Mouse (Mus musculus) forebrain, embryonic 13.5 days (tissue): ENCODE measurements at regions not wholly inside any gene's neighbourhood (a gene's known extent, or its start where the extent isn't known, plus 50 kb on each side); places are given as distances from the start of the nearest gene placed in this dataset.

ENCODE experiments used
- ATAC-seq: fragments of 200-750 bp; cut with Nextera tagmentation; 2 replicates; pipeline ENCODE4 v1.8.0; 2017
- H3K27ac ChIP-seq: fragments of 300-500 bp; sonication (generic); 2 replicates; pipeline ENCODE4 v1.5.1; 2015; ENCODE audit warnings: inconsistent platforms, mild to moderate bottlenecking, moderate library complexity
- H3K27me3 ChIP-seq: fragments of 300-500 bp; sonication (generic); 2 replicates; pipeline ENCODE4 v1.6.1; 2015; ENCODE audit warnings: mild to moderate bottlenecking, inconsistent platforms
- H3K36me3 ChIP-seq: fragments of 300-500 bp; sonication (generic); 2 replicates; pipeline ENCODE4 v1.6.1; 2015; ENCODE audit warnings: mild to moderate bottlenecking, inconsistent platforms; ENCODE audit not compliant: poor library complexity, severe bottlenecking
- H3K4me1 ChIP-seq: fragments of 300-500 bp; sonication (generic); 2 replicates; pipeline ENCODE4 v1.6.1; 2015; ENCODE audit warnings: inconsistent platforms
- H3K4me2 ChIP-seq: fragments of 300-500 bp; sonication (generic); 2 replicates; pipeline ENCODE4 v1.6.1; 2015; ENCODE audit warnings: inconsistent platforms, mild to moderate bottlenecking, moderate library complexity
- H3K4me3 ChIP-seq: fragments of 300-500 bp; sonication (generic); 2 replicates; pipeline ENCODE4 v1.5.1; 2015; ENCODE audit warnings: mild to moderate bottlenecking, inconsistent platforms
- H3K9ac ChIP-seq: fragments of 300-500 bp; sonication (generic); 2 replicates; pipeline ENCODE4 v1.6.1; 2015; ENCODE audit warnings: mild to moderate bottlenecking, inconsistent platforms
- H3K9me3 ChIP-seq: fragments of 300-500 bp; sonication (generic); replicated peaks from 2 replicates; pipeline ENCODE4 v1.6.1; 2016; ENCODE audit warnings: inconsistent platforms
- WGBS: fragments of 180-500 bp; shearing (Covaris S2); methylation state at CpG from one replicate; pipeline ENCODE4 v1.1.7; 2015; 5-methylcytosine and 5-hydroxymethylcytosine counted together

- H3K27ac ChIP-seq, result no peak overlapping the region
- ATAC-seq, result no peak
- H3K4me1 ChIP-seq, result no peaks in the 10 kb centered on the region
- no peaks in the 10 kb centered on the region for H3K9me3 ChIP-seq
- no peak overlapping the region for H3K9ac ChIP-seq
- no peaks in the 10 kb centered on the region for H3K36me3 ChIP-seq
- no peak overlapping the region for H3K4me2 ChIP-seq
- H3K27me3 ChIP-seq, result no peaks in the 10 kb centered on the region
- 39% methylated on average over 5 of the region's 5 CpGs for WGBS
- no peak overlapping the region for H3K4me3 ChIP-seq
Measured at GRCm38 (mm10) chr5:7428291-7428690, 83.7 kb upstream of the Zfp804b start.

DNA sequence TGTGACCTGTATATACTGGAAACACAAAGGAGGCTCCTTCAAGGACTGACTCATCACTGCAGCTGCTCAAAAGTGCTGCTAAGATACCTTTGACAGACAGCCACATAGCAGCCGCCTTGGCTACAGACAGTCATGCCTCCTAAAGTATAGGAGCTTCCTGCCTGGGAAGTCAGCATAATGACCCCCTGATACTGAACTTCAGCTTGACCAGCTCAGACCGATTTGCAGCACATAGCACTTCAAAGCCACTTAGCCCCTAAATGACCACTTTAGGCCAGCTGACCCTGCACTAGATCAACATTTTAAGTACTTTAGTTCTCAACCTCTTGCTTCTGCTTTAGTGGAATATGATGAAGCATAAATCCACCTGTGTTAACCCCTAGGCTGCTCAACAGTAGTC is 91.9 kb upstream of the Zfp804b start:
- Histone ChIP-seq H3K36me3 (no peaks in the 10 kb centered on the region), H3K9me3 (no peaks in the 10 kb centered on the region), H3K4me2 (no peak overlapping the region), H3K27ac (no peak overlapping the region), H3K27me3 (no peaks in the 10 kb centered on the region), H3K4me1 (no peaks in the 10 kb centered on the region), H3K9ac (no peak overlapping the region), H3K4me3 (no peak overlapping the region)
- 76% methylated on average over 2 of the region's 2 CpGs for WGBS
- no peak for ATAC-seq

- no peak overlapping the region for H3K27ac ChIP-seq
- H3K4me2 ChIP-seq, result no peak overlapping the region
- H3K4me1 ChIP-seq, result no peaks in the 10 kb centered on the region
- H3K4me3 ChIP-seq, result no peak overlapping the region
- H3K9me3 ChIP-seq, result no peaks in the 10 kb centered on the region
- no peak for ATAC-seq
- H3K27me3 ChIP-seq, result no peaks in the 10 kb centered on the region
- H3K9ac ChIP-seq, result no peak overlapping the region
- no peaks in the 10 kb centered on the region for H3K36me3 ChIP-seq
- WGBS, result 65% methylated on average over 2 of the region's 2 CpGs
Measured at GRCm38 (mm10) chr5:7448001-7448400, 103.4 kb upstream of the Zfp804b start.

- Histone ChIP-seq H3K9me3 (no peaks in the 10 kb centered on the region), H3K4me2 (no peak overlapping the region), H3K27me3 (no peaks in the 10 kb centered on the region), H3K27ac (no peak overlapping the region), H3K9ac (no peak overlapping the region), H3K4me3 (no peak overlapping the region), H3K4me1 (no peaks in the 10 kb centered on the region), H3K36me3 (no peaks in the 10 kb centered on the region)
- ATAC-seq, result no peak
- 98% methylated on average over 1 of the region's 1 CpGs for WGBS
Measured at GRCm38 (mm10) chr5:7454896-7455295, 110.3 kb upstream of the Zfp804b start.

DNA sequence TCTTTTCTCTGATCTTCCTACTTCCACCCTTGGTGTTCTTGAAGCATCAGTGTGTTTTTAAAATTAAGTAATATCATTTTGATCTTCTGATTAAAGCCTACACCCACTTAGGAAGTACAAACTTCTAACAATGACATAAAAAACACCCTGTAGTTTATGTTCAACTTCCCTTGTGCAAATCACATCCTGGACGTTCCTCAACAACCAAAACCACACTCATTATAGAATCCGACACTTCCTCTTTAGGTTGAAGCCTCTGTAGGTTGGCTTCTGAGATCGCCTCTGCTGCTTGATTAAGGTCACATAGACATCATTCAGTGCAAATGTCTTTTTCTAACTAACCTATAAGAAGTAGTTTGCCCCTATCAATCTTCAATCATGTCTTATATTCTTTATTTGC is 112.5 kb upstream of the Zfp804b start:
- no peaks in the 10 kb centered on the region for H3K4me1 ChIP-seq
- no peak overlapping the region for H3K4me3 ChIP-seq
- no peak overlapping the region for H3K4me2 ChIP-seq
- no peak overlapping the region for H3K27ac ChIP-seq
- ATAC-seq, result no peak
- H3K36me3 ChIP-seq, result no peaks in the 10 kb centered on the region
- H3K9ac ChIP-seq, result no peak overlapping the region
- H3K9me3 ChIP-seq, result no peaks in the 10 kb centered on the region
- WGBS, result 89% methylated on average over 3 of the region's 3 CpGs
- no peaks in the 10 kb centered on the region for H3K27me3 ChIP-seq

DNA sequence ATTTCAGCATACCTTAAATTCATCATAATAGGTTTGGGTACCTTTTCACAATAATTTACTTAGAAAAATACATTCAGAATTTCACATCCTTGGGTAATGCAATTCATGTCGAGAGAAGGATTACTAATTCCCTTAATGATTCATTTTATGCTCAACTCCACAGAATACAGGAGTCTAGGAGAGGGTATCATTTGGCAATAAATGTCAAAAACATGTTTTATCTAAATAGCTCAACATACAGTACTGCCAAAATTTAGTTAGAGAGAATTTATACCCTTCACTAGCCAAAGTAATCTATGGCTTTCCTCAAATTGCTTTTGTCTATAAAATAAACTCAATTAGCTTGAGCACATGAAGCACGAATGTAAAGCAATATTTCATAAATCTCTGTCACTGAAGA is 144.6 kb upstream of the Zfp804b start:
- Histone ChIP-seq H3K9me3 (no peaks in the 10 kb centered on the region), H3K9ac (no peak overlapping the region), H3K4me2 (no peak overlapping the region), H3K27ac (no peak overlapping the region), H3K36me3 (no peaks in the 10 kb centered on the region), H3K4me1 (no peaks in the 10 kb centered on the region), H3K27me3 (no peaks in the 10 kb centered on the region), H3K4me3 (no peak overlapping the region)
- ATAC-seq, result no peak
- 80% methylated on average over 2 of the region's 2 CpGs for WGBS

DNA sequence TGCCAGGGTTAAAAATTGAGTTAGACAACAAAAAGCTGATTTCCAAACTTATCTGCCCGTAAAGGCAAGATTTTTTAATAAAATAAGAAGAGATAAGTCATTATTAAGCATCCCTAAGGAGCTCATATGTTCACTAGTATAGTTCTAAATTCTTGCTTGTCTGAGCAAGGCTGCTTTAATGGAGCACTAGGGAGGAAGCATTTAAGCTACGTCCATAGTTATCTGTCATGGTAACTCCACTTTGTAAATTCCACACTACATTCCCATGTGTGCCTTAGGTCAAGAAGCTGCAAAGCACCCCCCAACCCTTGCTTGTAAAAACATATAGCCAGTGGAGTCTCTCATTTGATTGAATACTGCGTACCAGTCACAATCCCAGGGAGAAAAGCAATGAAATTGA is 145.0 kb upstream of the Zfp804b start:
- H3K4me1 ChIP-seq, result no peaks in the 10 kb centered on the region
- no peaks in the 10 kb centered on the region for H3K27me3 ChIP-seq
- H3K27ac ChIP-seq, result no peak overlapping the region
- ATAC-seq, result no peak
- no peak overlapping the region for H3K4me2 ChIP-seq
- no peak overlapping the region for H3K9ac ChIP-seq
- no peaks in the 10 kb centered on the region for H3K36me3 ChIP-seq
- 85% methylated on average over 3 of the region's 3 CpGs for WGBS
- H3K4me3 ChIP-seq, result no peak overlapping the region
- no peaks in the 10 kb centered on the region for H3K9me3 ChIP-seq

GRCm38 (mm10) chr5:7517520-7518181 is 173.1 kb upstream of the Zfp804b start:
- Histone ChIP-seq H3K9me3 (no peaks in the 10 kb centered on the region), H3K4me3 (no peak overlapping the region), H3K4me2 (no peak overlapping the region), H3K9ac (no peak overlapping the region), H3K27me3 (no peaks in the 10 kb centered on the region), H3K36me3 (no peaks in the 10 kb centered on the region), H3K4me1 (no peaks in the 10 kb centered on the region), H3K27ac (no peak overlapping the region)
- no peak for ATAC-seq
- 46% methylated on average over 3 of the region's 3 CpGs for WGBS

- H3K9me3 ChIP-seq, result no peaks in the 10 kb centered on the region
- no peak for ATAC-seq
- 91% methylated on average over 1 of the region's 1 CpGs for WGBS
- H3K9ac ChIP-seq, result no peak overlapping the region
- no peaks in the 10 kb centered on the region for H3K4me1 ChIP-seq
- no peak overlapping the region for H3K4me2 ChIP-seq
- H3K27ac ChIP-seq, result no peak overlapping the region
- H3K36me3 ChIP-seq, result no peaks in the 10 kb centered on the region
- no peak overlapping the region for H3K4me3 ChIP-seq
- no peaks in the 10 kb centered on the region for H3K27me3 ChIP-seq
Measured at GRCm38 (mm10) chr5:7532686-7533199, 188.2 kb upstream of the Zfp804b start.

DNA sequence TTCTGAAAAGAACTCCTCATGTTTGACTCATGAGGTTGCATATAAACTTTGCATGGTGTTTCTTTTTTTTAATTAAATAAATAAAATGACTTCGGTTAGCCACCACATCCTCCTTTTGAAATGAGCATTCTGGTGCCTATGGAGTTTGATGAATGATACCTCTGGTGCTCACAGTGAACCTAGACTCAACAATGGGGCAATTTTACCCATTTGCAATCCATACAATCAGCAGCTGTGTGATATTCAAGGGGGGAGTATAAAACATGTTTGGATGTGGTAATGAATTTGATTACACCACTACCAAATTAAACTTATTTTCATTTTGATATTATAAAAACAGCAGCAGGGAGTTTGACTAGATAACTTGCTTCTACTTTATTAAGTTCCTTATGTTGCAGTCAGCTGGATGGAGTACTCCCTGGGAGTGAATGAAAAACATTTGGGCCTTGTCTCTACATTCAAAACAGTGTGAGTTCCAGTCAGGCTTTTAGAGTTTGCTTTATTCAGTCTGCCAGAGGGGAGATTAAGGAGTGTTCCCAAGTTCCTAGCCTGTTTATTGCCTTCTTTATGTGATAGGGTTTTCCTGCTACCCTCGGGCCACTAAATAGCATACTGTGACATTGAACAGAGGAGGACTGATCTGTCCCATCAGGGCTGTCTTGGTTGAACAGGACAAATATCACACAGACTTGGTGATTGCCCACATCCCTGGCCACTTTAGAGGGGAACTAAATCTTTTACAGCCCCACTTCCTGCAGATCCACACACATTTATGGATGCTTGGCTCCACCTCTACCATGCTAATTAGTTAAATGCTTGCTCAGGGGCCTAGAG is 195.5 kb upstream of the Zfp804b start:
- H3K4me1 ChIP-seq, result no peaks in the 10 kb centered on the region
- no peak overlapping the region for H3K9ac ChIP-seq
- no peaks in the 10 kb centered on the region for H3K36me3 ChIP-seq
- H3K27me3 ChIP-seq, result no peaks in the 10 kb centered on the region
- WGBS, result 68% methylated on average over 2 of the region's 2 CpGs
- no peak overlapping the region for H3K4me2 ChIP-seq
- ATAC-seq, result no peak
- no peak overlapping the region for H3K4me3 ChIP-seq
- H3K27ac ChIP-seq, result no peak overlapping the region
- no peaks in the 10 kb centered on the region; the same call in 1 of the 2 replicates for H3K9me3 ChIP-seq

DNA sequence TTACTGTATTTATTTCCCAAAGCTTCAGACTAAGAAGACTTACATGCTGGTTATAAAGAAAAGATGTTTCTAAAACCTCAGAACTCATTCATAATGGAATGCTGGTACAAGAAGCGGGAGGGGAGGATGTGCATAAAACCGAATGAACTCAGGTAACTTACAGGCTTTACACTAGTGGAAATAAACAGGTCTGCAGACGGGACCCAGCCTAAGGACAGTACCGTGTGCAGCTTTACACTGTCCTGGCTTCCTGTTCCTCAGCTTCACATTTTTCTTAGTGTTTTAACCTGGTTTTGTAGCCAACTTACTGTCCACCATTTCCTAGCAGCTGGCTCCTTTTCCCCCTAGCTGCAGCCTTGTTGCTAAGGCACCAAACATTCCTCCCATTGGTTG is 196.1 kb upstream of the Zfp804b start:
- H3K4me1 ChIP-seq, result no peaks in the 10 kb centered on the region
- H3K9ac ChIP-seq, result no peak overlapping the region
- no peak overlapping the region for H3K27ac ChIP-seq
- H3K27me3 ChIP-seq, result no peaks in the 10 kb centered on the region
- 84% methylated on average over 4 of the region's 4 CpGs for WGBS
- H3K4me2 ChIP-seq, result no peak overlapping the region
- ATAC-seq, result no peak
- H3K36me3 ChIP-seq, result no peaks in the 10 kb centered on the region
- H3K9me3 ChIP-seq, result no peaks in the 10 kb centered on the region; the same call in 1 of the 2 replicates
- H3K4me3 ChIP-seq, result no peak overlapping the region

- Histone ChIP-seq H3K9me3 (no peaks in the 10 kb centered on the region; the same call in 1 of the 2 replicates), H3K36me3 (no peaks in the 10 kb centered on the region), H3K4me3 (no peak overlapping the region), H3K4me1 (no peaks in the 10 kb centered on the region), H3K4me2 (no peak overlapping the region), H3K9ac (no peak overlapping the region), H3K27ac (no peak overlapping the region), H3K27me3 (no peaks in the 10 kb centered on the region)
- WGBS, result 67% methylated on average over 3 of the region's 3 CpGs
- ATAC-seq, result no peak
Measured at GRCm38 (mm10) chr5:7543857-7544256, 199.3 kb upstream of the Zfp804b start.
